Mouse (Mus musculus): ENCODE measurements around the gene Etnk2. TPM values are rescaled to one million over a fixed set of nuclear protein-coding genes. Genes with fewer than 3 reads are reported as not detected.

Gene Etnk2
- polyA plus RNA-seq, 1 experiment from 2014 or later = 3.0 TPM

- no peak for ATAC-seq
- no peaks in the 10 kb centered on the region for H3K9me3 ChIP-seq (ENCODE audit: control insufficient read depth, low read length)
- H3K27me3 ChIP-seq (replicated peaks; ENCODE audit: control insufficient read depth, insufficient read depth, low read length) = no peaks in the 10 kb centered on the region
- 80% methylated on average over 7 of the region's 7 CpGs for WGBS
- H3K4me3 ChIP-seq (ENCODE audit: low read length) = no peak overlapping the region
- H3K4me1 ChIP-seq (ENCODE audit: control insufficient read depth, insufficient read depth, low read length) = peaks cover 79% of the 10 kb centered on the region
- H3K27ac ChIP-seq (ENCODE audit: low read length) = no peak overlapping the region
- H3K9ac ChIP-seq (ENCODE audit: low read depth, low read length) = no peak overlapping the region
- H3K4me2 ChIP-seq (ENCODE audit: low read depth, low read length) = no peak overlapping the region
- no peaks in the 10 kb centered on the region for H3K36me3 ChIP-seq (ENCODE audit: control insufficient read depth, insufficient read depth, low read length)
These were observed 53.1 kb downstream of the Etnk2 start for GRCm38 (mm10) chr1:133416472-133416871.

- ATAC-seq = no peak
- peaks cover 84% of the 10 kb centered on the region for H3K4me1 ChIP-seq (ENCODE audit: control insufficient read depth, insufficient read depth, low read length)
- no peaks in the 10 kb centered on the region for H3K36me3 ChIP-seq (ENCODE audit: control insufficient read depth, insufficient read depth, low read length)
- no peaks in the 10 kb centered on the region for H3K27me3 ChIP-seq (replicated peaks; ENCODE audit: control insufficient read depth, insufficient read depth, low read length)
- WGBS = 66% methylated on average over 3 of the region's 3 CpGs
- peak overlapping the region; percentile 75; the same call in 1 of the 2 replicates for H3K9ac ChIP-seq (ENCODE audit: low read depth, low read length)
- H3K9me3 ChIP-seq (ENCODE audit: control insufficient read depth, low read length) = no peaks in the 10 kb centered on the region
- H3K4me3 ChIP-seq (ENCODE audit: low read length) = no peak overlapping the region
- H3K4me2 ChIP-seq (ENCODE audit: low read depth, low read length) = no peak overlapping the region
- H3K27ac ChIP-seq (ENCODE audit: low read length) = peak overlapping the region; percentile 71
These were observed 53.7 kb downstream of the Etnk2 start for GRCm38 (mm10) chr1:133417113-133417512.

- Histone ChIP-seq H3K4me1 (ENCODE audit: control insufficient read depth, insufficient read depth, low read length) (peaks cover 88% of the 10 kb centered on the region), H3K9me3 (ENCODE audit: control insufficient read depth, low read length) (no peaks in the 10 kb centered on the region), H3K4me2 (ENCODE audit: low read depth, low read length) (peak overlapping the region; percentile 73), H3K4me3 (ENCODE audit: low read length) (peak overlapping the region; percentile 53), H3K36me3 (ENCODE audit: control insufficient read depth, insufficient read depth, low read length) (no peaks in the 10 kb centered on the region), H3K27me3 (replicated peaks; ENCODE audit: control insufficient read depth, insufficient read depth, low read length) (no peaks in the 10 kb centered on the region), H3K9ac (ENCODE audit: low read depth, low read length) (peak overlapping the region; percentile 75; the same call in 1 of the 2 replicates), H3K27ac (ENCODE audit: low read length) (peak overlapping the region; percentile 71)
- ATAC-seq = peak; percentile 41; the same call in 1 of the 2 replicates
- 58% methylated on average over 1 of the region's 1 CpGs for WGBS
These were observed 54.2 kb downstream of the Etnk2 start for GRCm38 (mm10) chr1:133417539-133417938.

- Histone ChIP-seq H3K4me2 (ENCODE audit: low read depth, low read length) (peak overlapping the region; percentile 73), H3K4me1 (ENCODE audit: control insufficient read depth, insufficient read depth, low read length) (peaks cover 81% of the 10 kb centered on the region), H3K36me3 (ENCODE audit: control insufficient read depth, insufficient read depth, low read length) (no peaks in the 10 kb centered on the region), H3K4me3 (ENCODE audit: low read length) (peak overlapping the region; percentile 53), H3K9me3 (ENCODE audit: control insufficient read depth, low read length) (no peaks in the 10 kb centered on the region), H3K9ac (ENCODE audit: low read depth, low read length) (peak overlapping the region; percentile 75), H3K27ac (ENCODE audit: low read length) (peak overlapping the region; percentile 71), H3K27me3 (replicated peaks; ENCODE audit: control insufficient read depth, insufficient read depth, low read length) (no peaks in the 10 kb centered on the region)
- WGBS = 9% methylated on average over 26 of the region's 28 CpGs
- ATAC-seq = peak; percentile 69
These were observed 54.9 kb downstream of the Etnk2 start for GRCm38 (mm10) chr1:133418164-133418800.

GRCm38 (mm10) chr1:133419178-133419834 is 55.9 kb downstream of the Etnk2 start:
- Histone ChIP-seq H3K4me3 (ENCODE audit: low read length) (no peak overlapping the region), H3K4me2 (ENCODE audit: low read depth, low read length) (no peak overlapping the region), H3K27me3 (replicated peaks; ENCODE audit: control insufficient read depth, insufficient read depth, low read length) (no peaks in the 10 kb centered on the region), H3K9ac (ENCODE audit: low read depth, low read length) (peak overlapping the region; percentile 75), H3K36me3 (ENCODE audit: control insufficient read depth, insufficient read depth, low read length) (no peaks in the 10 kb centered on the region), H3K27ac (ENCODE audit: low read length) (no peak overlapping the region), H3K9me3 (ENCODE audit: control insufficient read depth, low read length) (no peaks in the 10 kb centered on the region), H3K4me1 (ENCODE audit: control insufficient read depth, insufficient read depth, low read length) (peaks cover 71% of the 10 kb centered on the region)
- 67% methylated on average over 3 of the region's 3 CpGs for WGBS
- ATAC-seq = no peak

GRCm38 (mm10) chr1:133420491-133420890 is 57.1 kb downstream of the Etnk2 start:
- Histone ChIP-seq H3K36me3 (ENCODE audit: control insufficient read depth, insufficient read depth, low read length) (no peaks in the 10 kb centered on the region), H3K4me1 (ENCODE audit: control insufficient read depth, insufficient read depth, low read length) (peaks cover 62% of the 10 kb centered on the region), H3K9ac (ENCODE audit: low read depth, low read length) (no peak overlapping the region; the same call in 1 of the 2 replicates), H3K4me2 (ENCODE audit: low read depth, low read length) (peak overlapping the region; percentile 11; the same call in 1 of the 2 replicates), H3K27ac (ENCODE audit: low read length) (peak overlapping the region; percentile 65), H3K4me3 (ENCODE audit: low read length) (no peak overlapping the region; the same call in 1 of the 2 replicates), H3K9me3 (ENCODE audit: control insufficient read depth, low read length) (no peaks in the 10 kb centered on the region), H3K27me3 (replicated peaks; ENCODE audit: control insufficient read depth, insufficient read depth, low read length) (no peaks in the 10 kb centered on the region)
- no peak for ATAC-seq
- WGBS = 49% methylated on average over 3 of the region's 3 CpGs

- no peak for ATAC-seq
- peak overlapping the region; percentile 65 for H3K27ac ChIP-seq (ENCODE audit: low read length)
- H3K36me3 ChIP-seq (ENCODE audit: control insufficient read depth, insufficient read depth, low read length) = no peaks in the 10 kb centered on the region
- H3K9ac ChIP-seq (ENCODE audit: low read depth, low read length) = no peak overlapping the region
- H3K4me1 ChIP-seq (ENCODE audit: control insufficient read depth, insufficient read depth, low read length) = peaks cover 57% of the 10 kb centered on the region
- no peaks in the 10 kb centered on the region for H3K27me3 ChIP-seq (replicated peaks; ENCODE audit: control insufficient read depth, insufficient read depth, low read length)
- WGBS = 33% methylated on average over 2 of the region's 2 CpGs
- H3K9me3 ChIP-seq (ENCODE audit: control insufficient read depth, low read length) = no peaks in the 10 kb centered on the region
- peak overlapping the region; percentile 11 for H3K4me2 ChIP-seq (ENCODE audit: low read depth, low read length)
- H3K4me3 ChIP-seq (ENCODE audit: low read length) = no peak overlapping the region; the same call in 1 of the 2 replicates
These were observed 57.7 kb downstream of the Etnk2 start for GRCm38 (mm10) chr1:133421061-133421460.

GRCm38 (mm10) chr1:133421975-133422570 is 58.7 kb downstream of the Etnk2 start:
- Histone ChIP-seq H3K27me3 (replicated peaks; ENCODE audit: control insufficient read depth, insufficient read depth, low read length) (no peaks in the 10 kb centered on the region), H3K9ac (ENCODE audit: low read depth, low read length) (peak overlapping the region; percentile 89), H3K4me2 (ENCODE audit: low read depth, low read length) (peak overlapping the region; percentile 85), H3K4me1 (ENCODE audit: control insufficient read depth, insufficient read depth, low read length) (peaks cover 48% of the 10 kb centered on the region), H3K36me3 (ENCODE audit: control insufficient read depth, insufficient read depth, low read length) (no peaks in the 10 kb centered on the region), H3K4me3 (ENCODE audit: low read length) (peak overlapping the region; percentile 90), H3K9me3 (ENCODE audit: control insufficient read depth, low read length) (no peaks in the 10 kb centered on the region), H3K27ac (ENCODE audit: low read length) (peak overlapping the region; percentile 96)
- WGBS = 30% methylated on average over 16 of the region's 16 CpGs
- no peak for ATAC-seq

- no peaks in the 10 kb centered on the region for H3K9me3 ChIP-seq (ENCODE audit: control insufficient read depth, low read length)
- peaks cover 42% of the 10 kb centered on the region for H3K4me1 ChIP-seq (ENCODE audit: control insufficient read depth, insufficient read depth, low read length)
- H3K4me3 ChIP-seq (ENCODE audit: low read length) = peak overlapping the region; percentile 90
- H3K9ac ChIP-seq (ENCODE audit: low read depth, low read length) = peak overlapping the region; percentile 89
- H3K27me3 ChIP-seq (replicated peaks; ENCODE audit: control insufficient read depth, insufficient read depth, low read length) = no peaks in the 10 kb centered on the region
- WGBS = under 1% methylated on average over 29 of the region's 29 CpGs
- H3K4me2 ChIP-seq (ENCODE audit: low read depth, low read length) = peak overlapping the region; percentile 85
- peak overlapping the region; percentile 96 for H3K27ac ChIP-seq (ENCODE audit: low read length)
- no peaks in the 10 kb centered on the region for H3K36me3 ChIP-seq (ENCODE audit: control insufficient read depth, insufficient read depth, low read length)
- peak; percentile 8 for ATAC-seq
These were observed 59.3 kb downstream of the Etnk2 start for GRCm38 (mm10) chr1:133422615-133423161.
